Mouse (Mus musculus): ENCODE data around the gene Palm2. TPM values are rescaled to one million over a fixed set of nuclear protein-coding genes. Genes with fewer than 3 reads are reported as not detected.
A peak's percentile ranks its signal among the peaks of the same experiment; 100 is the strongest.
"Not testable (repeated sequence)": the region's sequence is repeated elsewhere in the genome, so short reads cannot be mapped to it uniquely, and the experiment has no call there.

Palm2 gene
- polyA plus RNA-seq (2015; fragmentation: Nextera tagmentation; extraction: Ambion mirVana) = 3.5 and 3.9 TPM in 2 replicates

- Histone ChIP-seq H3K4me2 (replicated peaks) (peak within 1 kb of the TSS; percentile 97), H3K9ac (peak within 1 kb of the TSS; percentile 49), H3K9me3 (no peaks in the 10 kb centered on the region), H3K36me3 (no peaks in the 10 kb centered on the region), H3K27ac (no peak within 1 kb of the TSS), H3K4me3 (replicated peaks) (peak within 1 kb of the TSS; percentile 55), H3K4me1 (replicated peaks) (peaks cover 11% of the 10 kb centered on the region), H3K27me3 (replicated peaks) (peaks cover 35% of the 10 kb centered on the region)
- ATAC-seq = peak; percentile 84
- under 1% methylated on average over 67 of the region's 67 CpGs for WGBS
Measured at GRCm38 (mm10) chr4:57433941-57434704, at the start of gene Palm2. Palm2 (plus strand) TSS chr4:57434247.

DNA sequence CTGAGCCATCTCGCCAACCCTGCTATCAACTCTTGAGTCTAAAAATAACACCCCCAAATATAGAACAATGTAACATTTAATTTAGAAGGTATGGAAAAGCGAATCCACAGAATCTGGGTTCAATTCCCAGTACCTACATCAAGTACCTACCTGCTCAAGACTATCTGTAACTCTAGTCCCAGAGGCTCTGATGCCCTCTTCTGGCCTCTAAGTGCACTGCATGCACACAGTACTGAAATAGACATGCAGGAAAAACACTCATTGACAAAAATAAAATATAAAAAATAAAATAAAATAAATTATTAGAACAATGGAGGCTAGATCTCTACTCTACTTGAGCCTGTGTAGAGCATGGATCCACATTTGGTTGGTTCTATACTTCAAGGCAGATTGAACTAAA lies 49.7 kb upstream of the Palm2 start:
- H3K36me3 ChIP-seq = no peaks in the 10 kb centered on the region
- WGBS = 91% methylated on average over 2 of the region's 2 CpGs
- H3K9me3 ChIP-seq = no peaks in the 10 kb centered on the region
- H3K9ac ChIP-seq = no peak overlapping the region
- H3K27me3 ChIP-seq (replicated peaks) = no peaks in the 10 kb centered on the region
- no peaks in the 10 kb centered on the region for H3K4me1 ChIP-seq (replicated peaks)
- H3K4me3 ChIP-seq (replicated peaks) = no peak overlapping the region
- H3K4me2 ChIP-seq (replicated peaks) = no peak overlapping the region
- no peak for ATAC-seq
- H3K27ac ChIP-seq = no peak overlapping the region

- ATAC-seq = 0 out of 2 replicates have a peak, but pooled peaks have one; percentile 20
Measured at GRCm38 (mm10) chr4:57391103-57391502, 42.9 kb upstream of the Palm2 start.

GRCm38 (mm10) chr4:57396414-57396813 lies 37.6 kb upstream of the Palm2 start:
- Histone ChIP-seq H3K4me2 (replicated peaks) (peak overlapping the region; percentile 13; the same call in 1 of the 2 replicates), H3K36me3 (no peaks in the 10 kb centered on the region), H3K27ac (no peak overlapping the region), H3K4me3 (replicated peaks) (no peak overlapping the region), H3K27me3 (replicated peaks) (no peaks in the 10 kb centered on the region), H3K9me3 (no peaks in the 10 kb centered on the region), H3K9ac (no peak overlapping the region), H3K4me1 (replicated peaks) (no peaks in the 10 kb centered on the region)
- 46% methylated on average over 9 of the region's 9 CpGs for WGBS
- no peak for ATAC-seq

More at GRCm38 (mm10) chr4:57391103-57391502, 42.9 kb upstream of the Palm2 start:
- H3K4me3 ChIP-seq (replicated peaks) = no peak overlapping the region
- no peak overlapping the region for H3K27ac ChIP-seq
- 46% methylated on average over 8 of the region's 8 CpGs for WGBS
- H3K4me1 ChIP-seq (replicated peaks) = no peaks in the 10 kb centered on the region
- H3K9ac ChIP-seq = no peak overlapping the region
- H3K9me3 ChIP-seq = no peaks in the 10 kb centered on the region
- H3K36me3 ChIP-seq = no peaks in the 10 kb centered on the region
- no peak overlapping the region for H3K4me2 ChIP-seq (replicated peaks)
- H3K27me3 ChIP-seq (replicated peaks) = no peaks in the 10 kb centered on the region

DNA sequence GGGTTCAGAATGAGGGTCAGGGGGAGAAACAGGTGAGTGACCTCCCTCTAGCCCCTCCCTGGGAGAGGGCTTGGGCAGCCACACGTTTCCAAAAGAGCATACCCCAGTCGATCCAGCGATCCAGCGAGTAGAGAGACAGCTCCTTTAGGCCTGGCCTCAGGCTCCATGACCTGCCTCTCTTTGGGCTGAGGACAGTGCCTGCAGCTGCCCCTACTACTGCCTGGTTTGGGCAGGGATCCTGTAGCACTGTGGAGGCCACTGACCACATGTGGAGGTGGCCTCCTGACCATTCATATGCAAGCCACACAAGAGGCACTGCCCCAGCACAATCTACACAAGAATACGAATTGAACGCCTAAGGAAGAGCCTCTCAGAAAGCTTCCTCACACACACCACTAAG lies 21.7 kb upstream of the Palm2 start:
- not testable (repeated sequence) for H3K4me2 ChIP-seq (replicated peaks); H3K9ac ChIP-seq; H3K9me3 ChIP-seq; H3K27me3 ChIP-seq (replicated peaks); H3K36me3 ChIP-seq; H3K4me3 ChIP-seq (replicated peaks); ATAC-seq; H3K27ac ChIP-seq; H3K4me1 ChIP-seq (replicated peaks)
- WGBS = 54% methylated on average over 6 of the region's 6 CpGs

DNA sequence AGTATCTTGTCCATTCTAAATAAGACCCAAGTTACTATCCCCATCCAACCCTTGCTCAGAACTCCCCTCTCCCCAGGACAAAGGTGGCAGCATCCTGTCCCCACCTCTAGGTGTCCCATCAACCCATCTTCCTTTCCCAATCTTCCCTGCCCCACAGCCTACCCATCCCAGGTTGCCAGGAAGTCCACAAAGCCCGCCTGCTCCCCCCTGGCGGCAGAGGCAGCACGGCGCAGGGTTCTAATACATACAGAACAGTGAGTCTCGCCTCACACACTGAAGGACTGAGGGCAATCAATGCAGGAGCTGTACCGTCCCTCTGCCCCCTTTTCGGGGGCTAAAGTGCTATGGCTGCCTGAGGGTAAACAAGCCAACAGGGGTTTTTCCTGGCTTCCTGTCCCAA lies 21.0 kb upstream of the Palm2 start:
- no peak overlapping the region for H3K4me3 ChIP-seq (replicated peaks)
- ATAC-seq = no peak
- H3K4me2 ChIP-seq (replicated peaks) = no peak overlapping the region
- H3K36me3 ChIP-seq = no peaks in the 10 kb centered on the region
- no peak overlapping the region for H3K9ac ChIP-seq
- H3K27ac ChIP-seq = no peak overlapping the region
- no peaks in the 10 kb centered on the region for H3K9me3 ChIP-seq
- WGBS = 57% methylated on average over 7 of the region's 7 CpGs
- no peaks in the 10 kb centered on the region for H3K4me1 ChIP-seq (replicated peaks)
- H3K27me3 ChIP-seq (replicated peaks) = no peaks in the 10 kb centered on the region

- H3K27ac ChIP-seq; ATAC-seq; H3K9me3 ChIP-seq; H3K27me3 ChIP-seq (replicated peaks); H3K4me3 ChIP-seq (replicated peaks); H3K36me3 ChIP-seq; H3K4me2 ChIP-seq (replicated peaks); H3K4me1 ChIP-seq (replicated peaks); H3K9ac ChIP-seq: not testable (repeated sequence)
- WGBS = 90% methylated on average over 11 of the region's 11 CpGs
Measured at GRCm38 (mm10) chr4:57413670-57414069, 20.4 kb upstream of the Palm2 start.

GRCm38 (mm10) chr4:57424011-57424410 lies 10.0 kb upstream of the Palm2 start:
- Histone ChIP-seq H3K27me3 (replicated peaks) (no peaks in the 10 kb centered on the region), H3K4me1 (replicated peaks) (no peaks in the 10 kb centered on the region), H3K9ac (no peak overlapping the region), H3K36me3 (no peaks in the 10 kb centered on the region), H3K4me3 (replicated peaks) (no peak overlapping the region), H3K27ac (no peak overlapping the region), H3K9me3 (no peaks in the 10 kb centered on the region), H3K4me2 (replicated peaks) (no peak overlapping the region)
- 86% methylated on average over 7 of the region's 7 CpGs for WGBS
- no peak for ATAC-seq

GRCm38 (mm10) chr4:57428317-57428716 lies 5.7 kb upstream of the Palm2 start:
- H3K4me3 ChIP-seq (replicated peaks) = no peak overlapping the region
- H3K9me3 ChIP-seq = no peaks in the 10 kb centered on the region
- H3K4me1 ChIP-seq (replicated peaks) = no peaks in the 10 kb centered on the region
- no peak overlapping the region for H3K9ac ChIP-seq
- peaks cover 13% of the 10 kb centered on the region for H3K27me3 ChIP-seq (replicated peaks)
- no peak for ATAC-seq
- H3K36me3 ChIP-seq = no peaks in the 10 kb centered on the region
- WGBS = 77% methylated on average over 8 of the region's 8 CpGs
- H3K4me2 ChIP-seq (replicated peaks) = no peak overlapping the region
- no peak overlapping the region for H3K27ac ChIP-seq

- Histone ChIP-seq H3K27me3 (replicated peaks) (peaks cover 35% of the 10 kb centered on the region), H3K4me1 (replicated peaks) (peaks cover 11% of the 10 kb centered on the region), H3K4me3 (replicated peaks) (peak overlapping the region; percentile 55), H3K4me2 (replicated peaks) (peak overlapping the region; percentile 97), H3K36me3 (no peaks in the 10 kb centered on the region), H3K9me3 (no peaks in the 10 kb centered on the region), H3K9ac (peak overlapping the region; percentile 49), H3K27ac (no peak overlapping the region)
- WGBS = 22% methylated on average over 19 of the region's 19 CpGs
- no peak for ATAC-seq
Measured at GRCm38 (mm10) chr4:57434705-57435360, 786 bp downstream of the Palm2 start.

GRCm38 (mm10) chr4:57436286-57436685 lies 2.2 kb downstream of the Palm2 start:
- Histone ChIP-seq H3K9me3 (no peaks in the 10 kb centered on the region), H3K4me1 (replicated peaks) (peaks cover 11% of the 10 kb centered on the region), H3K36me3 (no peaks in the 10 kb centered on the region), H3K27ac (no peak overlapping the region), H3K4me2 (replicated peaks) (no peak overlapping the region), H3K4me3 (replicated peaks) (no peak overlapping the region), H3K9ac (no peak overlapping the region), H3K27me3 (replicated peaks) (peaks cover 35% of the 10 kb centered on the region)
- ATAC-seq = no peak
- WGBS = 64% methylated on average over 4 of the region's 4 CpGs

DNA sequence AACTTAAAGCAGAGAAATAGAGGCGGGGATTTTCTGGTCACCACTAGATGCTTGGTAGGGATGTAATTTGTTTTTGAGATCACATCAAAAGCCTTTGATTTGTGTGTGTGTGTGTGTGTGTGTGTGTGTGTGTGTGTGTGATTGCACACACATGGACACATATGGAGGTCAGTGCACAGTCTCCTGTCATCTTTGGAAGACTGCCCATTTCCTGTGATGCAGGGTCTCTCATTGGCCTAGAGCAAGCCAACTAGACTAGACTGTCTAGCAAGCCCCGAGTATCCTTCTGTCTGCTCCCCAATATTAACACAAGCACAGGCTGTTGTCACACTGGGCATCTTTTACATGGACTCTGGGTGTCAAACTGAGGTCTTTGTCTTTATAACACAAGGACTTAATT lies 12.0 kb downstream of the Palm2 start:
- no peak for ATAC-seq

More for the DNA sequence above, 12.0 kb downstream of the Palm2 start:
- no peak overlapping the region for H3K4me3 ChIP-seq (replicated peaks)
- no peaks in the 10 kb centered on the region for H3K4me1 ChIP-seq (replicated peaks)
- H3K36me3 ChIP-seq = no peaks in the 10 kb centered on the region
- H3K9ac ChIP-seq = no peak overlapping the region
- H3K4me2 ChIP-seq (replicated peaks) = no peak overlapping the region
- no peaks in the 10 kb centered on the region for H3K9me3 ChIP-seq
- H3K27ac ChIP-seq = no peak overlapping the region
- WGBS = 73% methylated on average over 2 of the region's 2 CpGs
- H3K27me3 ChIP-seq (replicated peaks) = no peaks in the 10 kb centered on the region

Measured in intestine, embryonic 15.5 days (tissue).